Mouse (Mus musculus): ENCODE measurements at regions not wholly inside any gene's neighbourhood (a gene's known extent, or its start where the extent isn't known, plus 50 kb on each side); places are given as distances from the start of the nearest gene placed in this dataset.

DNA sequence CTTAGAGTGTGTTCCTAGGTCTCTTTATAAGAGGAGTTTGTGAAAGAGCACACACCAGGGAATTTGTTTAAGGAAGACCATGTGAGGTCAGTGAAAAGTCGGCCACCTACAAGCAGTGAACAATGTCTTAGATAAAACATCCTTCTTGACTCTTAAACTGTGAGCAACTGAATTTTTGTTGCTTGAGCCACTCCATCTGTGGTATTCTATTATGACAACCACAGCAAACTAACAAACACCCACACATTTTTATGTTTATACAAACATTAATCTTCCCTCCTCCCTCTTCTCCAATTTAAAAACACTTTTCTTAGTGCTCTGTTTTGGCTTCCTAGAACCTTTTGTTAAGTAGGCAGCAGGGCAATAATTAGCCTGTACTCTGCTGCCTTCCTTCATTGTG lies 66.0 kb downstream of the Gm10192 start:
- TF ChIP-seq MAFK (IDR thresholded peaks at IDR 0.05; ENCODE audit: insufficient read depth, low read depth, low read length) (no peak), ZNF384 (IDR thresholded peaks at IDR 0.05; ENCODE audit: low read depth, low read length) (no peak), CHD2 (IDR thresholded peaks at IDR 0.05; ENCODE audit: low read depth, low read length) (no peak), HCFC1 (IDR thresholded peaks at IDR 0.05; ENCODE audit: borderline replicate concordance, insufficient read depth, low read length) (no peak), ZC3H11A (IDR thresholded peaks at IDR 0.05; ENCODE audit: borderline replicate concordance, low read depth, low read length) (no peak)
